Mouse (Mus musculus) kidney, adult 2 months (tissue): ENCODE results near the gene Plgrkt.

Source experiments
- CTCF ChIP-seq: fragments of 200-500 bp; conservative IDR thresholded peaks from 2 replicates; pipeline ENCODE4 v1.5.1; 2011; ENCODE audit warnings: low read depth, mild to moderate bottlenecking, control low read depth, low read length, moderate library complexity, mixed read lengths; ENCODE audit not compliant: insufficient read depth, insufficient read length
- POLR2A ChIP-seq: fragments of 200-500 bp; IDR thresholded peaks from one replicate; pipeline ENCODE4 v1.6.1; 2011; ENCODE audit warnings: low read depth, low read length, control low read depth

DNA sequence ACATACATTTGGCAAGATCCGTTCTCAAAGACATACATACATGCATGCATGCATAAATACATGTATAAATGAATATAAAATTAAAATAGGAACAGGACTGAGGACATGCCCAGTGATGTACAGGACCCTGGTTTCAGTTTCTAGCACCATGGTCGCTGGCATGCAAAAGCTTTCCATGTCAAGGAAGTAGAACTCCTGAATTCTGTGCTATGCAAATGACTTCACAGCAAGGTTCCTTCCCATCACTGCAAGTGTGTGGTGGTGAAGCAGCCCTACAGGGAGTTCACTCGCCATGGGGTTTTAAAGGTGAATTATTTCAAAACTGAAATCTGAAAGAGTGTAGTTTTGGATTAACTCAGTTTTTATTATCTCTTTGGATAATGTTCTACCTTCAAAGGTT lies 9.2 kb upstream of the Plgrkt start:
- no peak for TF ChIP-seq POLR2A
- TF ChIP-seq CTCF = no peak
